In the genomic region with DNA sequence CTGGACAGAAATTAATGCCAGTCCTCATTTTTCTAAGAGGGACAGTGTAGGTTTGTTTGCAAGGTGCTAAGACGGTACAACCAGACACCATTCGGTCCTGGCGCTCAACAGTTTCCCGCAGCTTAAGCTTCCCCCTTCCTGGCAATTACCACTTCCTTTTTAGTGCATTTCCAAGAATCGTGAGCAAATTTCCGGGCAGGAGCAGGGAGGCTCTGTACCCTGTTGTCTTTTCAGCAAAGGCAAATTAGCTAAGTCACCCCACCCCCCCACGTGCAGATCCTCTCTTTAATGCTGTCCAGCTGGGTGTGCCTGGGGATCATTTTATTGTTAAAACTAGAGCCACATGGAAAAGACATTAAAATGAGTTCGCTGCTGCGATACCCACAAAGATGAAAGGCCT, we compare ENCODE assay signal across 9 mouse cellular contexts.
A peak's percentile ranks its signal among the peaks of the same experiment; 100 is the strongest.
DNase-seq lines count a peak whose midpoint lies in the region; ATAC-seq lines count a peak whose summit lies in the region.
"Had no signal": no experiment of that assay in that cellular context is flagged by ENCODE, and none has a peak within 500 bp of the region (broad histone marks: within the 10 kb centered on the region; RNA-seq: fewer than 3 reads in every experiment).

No protein-coding gene starts in this region.

- 0 out of 2 replicates have a peak, but pooled peaks cover 6% of the 10 kb centered on the region for H3K9me3 ChIP-seq in embryonic facial prominence, embryonic 14.5 days (ENCODE audit: control insufficient read depth, low read length)
- no peaks in the 10 kb centered on the region for H3K9me3 ChIP-seq in kidney, embryonic 15.5 days (replicated peaks)
- H3K9me3 ChIP-seq in forebrain, embryonic 16.5 days (ENCODE audit: control insufficient read depth, low read length) = no peaks in the 10 kb centered on the region
- H3K9me3 ChIP-seq: neural tube, embryonic 12.5 days had no signal

- no peak overlapping the region for H3K9ac ChIP-seq in embryonic facial prominence, embryonic 14.5 days (ENCODE audit: low read depth, low read length)
- no peak overlapping the region for H3K9ac ChIP-seq in kidney, embryonic 15.5 days
- no peak overlapping the region for H3K9ac ChIP-seq in forebrain, embryonic 16.5 days (replicated peaks; ENCODE audit: low read depth, low read length)
- H3K9ac ChIP-seq: neural tube, embryonic 12.5 days had no signal

- peak overlapping the region; percentile 53 for H3K27ac ChIP-seq in embryonic facial prominence, embryonic 14.5 days (replicated peaks; ENCODE audit: low read depth, low read length)
- H3K27ac ChIP-seq in kidney, embryonic 15.5 days = no peak overlapping the region
- H3K27ac ChIP-seq in forebrain, embryonic 16.5 days (ENCODE audit: low read length) = no peak overlapping the region
- H3K27ac ChIP-seq: neural tube, embryonic 12.5 days had no signal

- peaks cover 24% of the 10 kb centered on the region for H3K4me1 ChIP-seq in embryonic facial prominence, embryonic 14.5 days (ENCODE audit: control insufficient read depth, insufficient read depth, low read length)
- H3K4me1 ChIP-seq in kidney, embryonic 15.5 days = peaks cover 20% of the 10 kb centered on the region
- H3K4me1 ChIP-seq in forebrain, embryonic 16.5 days (replicated peaks; ENCODE audit: control insufficient read depth, insufficient read depth, low read length) = no peaks in the 10 kb centered on the region; the same call in 1 of the 2 replicates

- H3K4me3 ChIP-seq in embryonic facial prominence, embryonic 14.5 days (ENCODE audit: low read depth, low read length) = no peak overlapping the region
- no peak overlapping the region for H3K4me3 ChIP-seq in kidney, embryonic 15.5 days (replicated peaks)
- no peak overlapping the region for H3K4me3 ChIP-seq in forebrain, embryonic 16.5 days (replicated peaks; ENCODE audit: low read length)
- H3K4me3 ChIP-seq: neural tube, embryonic 12.5 days had no signal

- H3K4me2 ChIP-seq in embryonic facial prominence, embryonic 14.5 days (ENCODE audit: low read depth, low read length) = peak overlapping the region; percentile 11; the same call in 1 of the 2 replicates
- H3K4me2 ChIP-seq in kidney, embryonic 15.5 days = peak overlapping the region; percentile 18; the same call in 1 of the 2 replicates
- no peak overlapping the region for H3K4me2 ChIP-seq in forebrain, embryonic 16.5 days (ENCODE audit: low read length)
- H3K4me2 ChIP-seq: neural tube, embryonic 12.5 days had no signal

- H3K36me3 ChIP-seq in embryonic facial prominence, embryonic 14.5 days (ENCODE audit: control insufficient read depth, insufficient read depth, low read length) = no peaks in the 10 kb centered on the region
- no peaks in the 10 kb centered on the region for H3K36me3 ChIP-seq in kidney, embryonic 15.5 days
- H3K36me3 ChIP-seq in forebrain, embryonic 16.5 days (ENCODE audit: control insufficient read depth, insufficient read depth) = no peaks in the 10 kb centered on the region
- H3K36me3 ChIP-seq: neural tube, embryonic 12.5 days had no signal

- WGBS in embryonic facial prominence, embryonic 14.5 days = 30% methylated on average over 9 of the region's 9 CpGs
- WGBS in kidney, embryonic 15.5 days = 48% methylated on average over 9 of the region's 9 CpGs
- WGBS in forebrain, embryonic 16.5 days = 44% methylated on average over 9 of the region's 9 CpGs

- no peaks in the 10 kb centered on the region for H3K27me3 ChIP-seq in embryonic facial prominence, embryonic 14.5 days (replicated peaks; ENCODE audit: control insufficient read depth, insufficient read depth, low read length)
- H3K27me3 ChIP-seq in kidney, embryonic 15.5 days = no peaks in the 10 kb centered on the region
- no peaks in the 10 kb centered on the region for H3K27me3 ChIP-seq in forebrain, embryonic 16.5 days (replicated peaks; ENCODE audit: control insufficient read depth, insufficient read depth, low read length)
- H3K27me3 ChIP-seq: neural tube, embryonic 12.5 days had no signal

- peak; percentile 60; the same call in 1 of the 2 replicates for ATAC-seq in embryonic facial prominence, embryonic 14.5 days (ENCODE audit: low read depth)
- ATAC-seq in kidney, embryonic 15.5 days (replicated peaks; ENCODE audit: low FRiP score) = no peak
- ATAC-seq in forebrain, embryonic 16.5 days = no peak

- DNase-seq in adrenal gland, adult 2 months = peak; percentile 17
- no peak for DNase-seq in adrenal gland, postnatal 14 days
- peak; percentile 57 for DNase-seq in embryonic facial prominence, embryonic 14.5 days (ENCODE audit: low spot score)
- peak; percentile 65 for DNase-seq in lung, postnatal 10 days
- DNase-seq in spleen, postnatal 4 days (ENCODE audit: low spot score in 2 of 2) = no peak
- no peak for DNase-seq in spleen, postnatal 36 days (ENCODE audit: low spot score in 2 of 2)

Comparison
In these comparisons a context has a peak if more than half of its experiments do, and no peak if none do; other contexts are left out.
1. DNase-seq: peak in adrenal gland, adult 2 months (single experiment), embryonic facial prominence, embryonic 14.5 days (single experiment) and lung, postnatal 10 days (single experiment); none in adrenal gland, postnatal 14 days (single experiment), spleen, postnatal 4 days (0 of 2) and spleen, postnatal 36 days (0 of 2).